ENCODE assay signal across 18 mouse cellular contexts in genomic region chr14:61857616-61858015, GRCm38 (mm10).
DNase-seq lines count a peak whose midpoint lies in the region; ATAC-seq and TF ChIP-seq lines count a peak whose summit lies in the region.
"Had no signal": no experiment of that assay in that cellular context is flagged by ENCODE, and none has a peak within 500 bp of the region (broad histone marks: within the 10 kb centered on the region; RNA-seq: fewer than 3 reads in every experiment).

No protein-coding gene starts in this region.

- H3K4me1 ChIP-seq in limb, embryonic 14.5 days (ENCODE audit: control insufficient read depth, insufficient read depth, low read length) = peaks cover 16% of the 10 kb centered on the region
- H3K4me1 ChIP-seq: embryonic facial prominence, embryonic 12.5 days; midbrain, embryonic 13.5 days had no signal

- H3K27me3 ChIP-seq in limb, embryonic 14.5 days (ENCODE audit: control insufficient read depth, insufficient read depth, low read length) = no peaks in the 10 kb centered on the region
- H3K27me3 ChIP-seq: embryonic facial prominence, embryonic 12.5 days; midbrain, embryonic 13.5 days had no signal

- no peak for TF ChIP-seq POLR2A in limb, embryonic 14.5 days (IDR thresholded peaks at IDR 0.05; ENCODE audit: borderline replicate concordance, extremely low read depth, insufficient read depth, insufficient read length)

- ATAC-seq in limb, embryonic 14.5 days (ENCODE audit: low FRiP score, low read depth) = peak; percentile 85
- ATAC-seq: CD4-positive, CD25-positive, alpha-beta regulatory T cell, adult 4 months; midbrain, embryonic 13.5 days had no signal

- no peak overlapping the region for H3K4me2 ChIP-seq in limb, embryonic 14.5 days (replicated peaks; ENCODE audit: low read depth, low read length, severe bottlenecking)
- H3K4me2 ChIP-seq: embryonic facial prominence, embryonic 12.5 days; midbrain, embryonic 13.5 days had no signal

- 35% methylated on average over 6 of the region's 6 CpGs for WGBS in limb, embryonic 14.5 days

- H3K27ac ChIP-seq in limb, embryonic 14.5 days (replicated peaks; ENCODE audit: low read depth, low read length) = 0 out of 2 replicates have a peak overlapping the region, but pooled peaks have one; percentile 29
- H3K27ac ChIP-seq: embryonic facial prominence, embryonic 12.5 days; heart, adult 2 months; macrophage; midbrain, embryonic 13.5 days had no signal

- H3K4me3 ChIP-seq in limb, embryonic 14.5 days (replicated peaks; ENCODE audit: low read length) = no peak overlapping the region
- H3K4me3 ChIP-seq: embryonic facial prominence, embryonic 12.5 days; heart, adult 2 months; midbrain, embryonic 13.5 days had no signal

- no peaks in the 10 kb centered on the region for H3K9me3 ChIP-seq in limb, embryonic 14.5 days (ENCODE audit: control insufficient read depth, low read length)
- H3K9me3 ChIP-seq: embryonic facial prominence, embryonic 12.5 days; midbrain, embryonic 13.5 days had no signal

- peak; percentile 35 for DNase-seq in kidney, postnatal 10 days
- no peak for DNase-seq in kidney, adult 8-10 months
- peak; percentile 21 for DNase-seq in adipocyte (ENCODE audit: low spot score)
- peak; percentile 73 for DNase-seq in adrenal gland, postnatal 10 days
- peak; percentile 88 for DNase-seq in limb, embryonic 14.5 days (ENCODE audit: low spot score)
- DNase-seq in MN1 (ENCODE audit: low spot score) = no peak
- no peak for DNase-seq in right cerebral cortex, adult 18-20 months
- DNase-seq in right cerebral cortex, adult 2 months (ENCODE audit: low spot score in 2 of 2) = no peak
- DNase-seq: cerebellum, adult 11-12 months; cerebellum, postnatal 36 days; heart, adult 2 months; kidney, postnatal 25 days; left cerebral cortex, postnatal 4 days; thymus, postnatal 14 days had no signal

- no peaks in the 10 kb centered on the region for H3K36me3 ChIP-seq in limb, embryonic 14.5 days (ENCODE audit: control insufficient read depth, insufficient read depth, low read length)
- H3K36me3 ChIP-seq: embryonic facial prominence, embryonic 12.5 days; midbrain, embryonic 13.5 days had no signal

- no peak overlapping the region for H3K9ac ChIP-seq in limb, embryonic 14.5 days (ENCODE audit: low read depth, low read length, severe bottlenecking)
- H3K9ac ChIP-seq: embryonic facial prominence, embryonic 12.5 days; midbrain, embryonic 13.5 days had no signal

Comparison
In these comparisons a context has a peak if more than half of its experiments do, and no peak if none do; other contexts are left out.
1. DNase-seq: peak in kidney, postnatal 10 days (single experiment), adipocyte (single experiment), adrenal gland, postnatal 10 days (single experiment) and limb, embryonic 14.5 days (single experiment); none in kidney, adult 8-10 months (0 of 2), MN1 (single experiment), right cerebral cortex, adult 18-20 months (single experiment) and right cerebral cortex, adult 2 months (0 of 2).